11 mouse cellular contexts compared by ENCODE assay signal in the genomic region with DNA sequence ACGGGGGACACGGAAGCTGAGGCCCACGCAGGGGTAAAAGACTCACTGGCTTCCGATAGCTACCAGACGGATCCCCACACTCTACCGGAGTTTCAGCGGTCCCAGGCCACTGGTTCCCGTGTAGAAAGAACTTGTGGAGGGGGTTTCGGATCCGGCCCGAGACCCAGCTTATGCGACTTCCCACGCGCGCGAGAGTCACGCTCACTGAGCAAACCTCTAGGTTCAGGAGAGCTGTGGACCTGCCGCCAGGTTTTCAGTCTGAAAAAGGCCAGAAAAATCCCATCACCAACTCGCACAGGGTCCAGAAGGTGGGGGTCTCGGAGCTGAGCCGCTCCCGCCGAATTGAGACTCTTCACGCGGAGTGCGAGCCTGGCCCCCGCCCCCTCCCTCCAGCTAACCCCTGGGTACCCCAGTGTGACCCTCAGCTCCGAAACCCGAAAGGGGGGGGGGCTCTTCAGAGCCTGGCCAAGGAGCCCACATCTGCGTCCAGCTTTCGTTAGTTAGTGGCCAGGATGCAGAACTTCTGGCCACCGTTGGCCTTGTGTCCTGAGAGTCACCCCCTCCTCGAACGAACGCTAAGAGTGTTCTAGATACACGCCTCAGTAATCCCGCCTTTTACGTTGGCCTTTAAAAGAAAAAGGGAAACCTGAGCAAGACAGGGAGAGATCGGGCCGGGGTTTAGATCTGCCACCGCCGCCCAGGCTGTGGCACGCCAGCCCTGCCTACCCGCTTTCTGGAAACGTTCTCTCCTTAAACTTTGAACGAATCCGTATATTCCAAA. TPM values are rescaled to one million over a fixed set of nuclear protein-coding genes. Genes with fewer than 3 reads are reported as not detected.
A peak's percentile ranks its signal among the peaks of the same experiment; 100 is the strongest.
DNase-seq lines count a peak whose midpoint lies in the region; ATAC-seq lines count a peak whose summit lies in the region.
"Had no signal": no experiment of that assay in that cellular context is flagged by ENCODE, and none has a peak within 500 bp of the region (broad histone marks: within the 10 kb centered on the region; RNA-seq: fewer than 3 reads in every experiment).

No protein-coding gene starts in this region.

- no peak for ATAC-seq in forebrain, embryonic 11.5 days (replicated peaks; ENCODE audit: low FRiP score)
- no peak for ATAC-seq in forebrain, embryonic 15.5 days (replicated peaks)
- ATAC-seq: forebrain, postnatal 0 days had no signal

- H3K4me1 ChIP-seq in forebrain, embryonic 11.5 days (replicated peaks; ENCODE audit: control insufficient read depth, insufficient read depth, low read length) = peaks cover 7% of the 10 kb centered on the region
- no peaks in the 10 kb centered on the region for H3K4me1 ChIP-seq in forebrain, embryonic 15.5 days
- peaks cover 26% of the 10 kb centered on the region for H3K4me1 ChIP-seq in embryonic facial prominence, embryonic 10.5 days

- H3K36me3 ChIP-seq in forebrain, embryonic 11.5 days (ENCODE audit: control insufficient read depth, insufficient read depth, low read length) = no peaks in the 10 kb centered on the region
- H3K36me3 ChIP-seq in forebrain, embryonic 15.5 days = no peaks in the 10 kb centered on the region
- H3K36me3 ChIP-seq in embryonic facial prominence, embryonic 10.5 days (replicated peaks) = no peaks in the 10 kb centered on the region

- H3K27me3 ChIP-seq in forebrain, embryonic 11.5 days (ENCODE audit: control insufficient read depth, insufficient read depth, low read length) = peaks cover 85% of the 10 kb centered on the region
- peaks cover 91% of the 10 kb centered on the region for H3K27me3 ChIP-seq in forebrain, embryonic 15.5 days
- peaks cover 98% of the 10 kb centered on the region for H3K27me3 ChIP-seq in embryonic facial prominence, embryonic 10.5 days (replicated peaks; ENCODE audit: low read depth, poor library complexity, severe bottlenecking)

- H3K4me3 ChIP-seq in forebrain, embryonic 11.5 days (ENCODE audit: low read depth, low read length) = 0 out of 2 replicates have a peak overlapping the region, but pooled peaks have one; percentile 5
- H3K4me3 ChIP-seq in forebrain, embryonic 15.5 days = no peak overlapping the region
- peak overlapping the region; percentile 32 for H3K4me3 ChIP-seq in embryonic facial prominence, embryonic 10.5 days

- no peak overlapping the region for H3K9ac ChIP-seq in forebrain, embryonic 11.5 days (ENCODE audit: low read length)
- no peak overlapping the region for H3K9ac ChIP-seq in forebrain, embryonic 15.5 days (replicated peaks)
- H3K9ac ChIP-seq: forebrain, postnatal 0 days had no signal

- no peak overlapping the region for H3K27ac ChIP-seq in forebrain, embryonic 11.5 days (ENCODE audit: low read depth, low read length)
- no peak overlapping the region for H3K27ac ChIP-seq in forebrain, embryonic 15.5 days (replicated peaks)
- H3K27ac ChIP-seq in embryonic facial prominence, embryonic 10.5 days (replicated peaks) = no peak overlapping the region; the same call in 1 of the 2 replicates

- no peak for DNase-seq in forebrain, embryonic 11.5 days (ENCODE audit: low spot score)
- DNase-seq in kidney, postnatal 10 days = peak; percentile 29
- no peak for DNase-seq in kidney, postnatal 36 days
- peak; percentile 62 for DNase-seq in embryonic facial prominence, embryonic 10.5 days (ENCODE audit: low spot score)
- peak; percentile 28 for DNase-seq in naive thymus-derived CD4-positive, alpha-beta T cell, adult 2 months (ENCODE audit: low read depth)
- DNase-seq in MN1 (ENCODE audit: low spot score) = no peak
- DNase-seq in lung, postnatal 14 days = no peak
- DNase-seq: lung, postnatal 4 days; thymus, postnatal 25 days had no signal

- no peaks in the 10 kb centered on the region for H3K9me3 ChIP-seq in forebrain, embryonic 11.5 days (ENCODE audit: control insufficient read depth, low read length)
- no peaks in the 10 kb centered on the region for H3K9me3 ChIP-seq in forebrain, embryonic 15.5 days
- no peaks in the 10 kb centered on the region for H3K9me3 ChIP-seq in embryonic facial prominence, embryonic 10.5 days

- H3K4me2 ChIP-seq in forebrain, embryonic 11.5 days (ENCODE audit: low read depth, low read length, severe bottlenecking) = no peak overlapping the region
- H3K4me2 ChIP-seq in forebrain, embryonic 15.5 days (replicated peaks) = no peak overlapping the region

- 1% methylated on average over 47 of the region's 47 CpGs for WGBS in forebrain, embryonic 11.5 days
- WGBS in forebrain, embryonic 15.5 days = under 1% methylated on average over 47 of the region's 47 CpGs
- WGBS in embryonic facial prominence, embryonic 10.5 days = under 1% methylated on average over 47 of the region's 47 CpGs

RNA-seq across cellular contexts. Expression of a gene that starts 5.5 kb away (rescaled TPM):
- polyA plus RNA-seq in forebrain, embryonic 11.5 days (2014; fragmentation: Nextera tagmentation; extraction: Ambion mirVana) = 1.2 and 1.3 TPM in 2 replicates
- polyA plus RNA-seq in forebrain, embryonic 15.5 days (2015; fragmentation: Nextera tagmentation; extraction: Ambion mirVana) = 0.04 TPM in 1 of 2 replicates, not detected in the other
- polyA plus RNA-seq in embryonic facial prominence, embryonic 10.5 days (2016; fragmentation: Nextera tagmentation; extraction: Ambion mirVana) = 0.87 and 1.5 TPM in 2 replicates

Comparison
In these comparisons a context has a peak if more than half of its experiments do, and no peak if none do; other contexts are left out.
1. DNase-seq: peak in kidney, postnatal 10 days (single experiment), embryonic facial prominence, embryonic 10.5 days (single experiment) and naive thymus-derived CD4-positive, alpha-beta T cell, adult 2 months (single experiment); none in forebrain, embryonic 11.5 days (single experiment), kidney, postnatal 36 days (0 of 2), MN1 (single experiment) and lung, postnatal 14 days (single experiment).